Mouse (Mus musculus) olfactory bulb, adult 2 months (tissue): Measurements from ENCODE around the gene Krtap1-3.
"Not testable (repeated sequence)": the region's sequence is repeated elsewhere in the genome, so short reads cannot be mapped to it uniquely, and the experiment has no call there.

ENCODE experiments used
- CTCF ChIP-seq: fragments of 200-500 bp; IDR thresholded peaks from 2 replicates; pipeline ENCODE4 v1.5.1; 2012; ENCODE audit warnings: low read depth, mild to moderate bottlenecking, low read length, moderate library complexity; ENCODE audit not compliant: insufficient read depth
- POLR2A ChIP-seq: fragments of 200-500 bp; IDR thresholded peaks from 2 replicates; pipeline ENCODE4 v1.6.1; 2012; ENCODE audit warnings: mild to moderate bottlenecking, low read depth, low read length, moderate library complexity; ENCODE audit not compliant: insufficient read depth

GRCm38 (mm10) chr11:99610089-99610488 is 18.9 kb upstream of the Krtap1-3 start, which contains the start of gene Gm11937:
- not testable (repeated sequence) for TF ChIP-seq POLR2A, CTCF
